Mouse (Mus musculus) bone marrow, adult 2 months (tissue): ENCODE measurements around the gene Pnpla6.

Experiments used
- CTCF ChIP-seq: fragments of 200-500 bp; IDR thresholded peaks from 2 replicates; pipeline ENCODE4 v1.5.1; 2011; ENCODE audit warnings: low read length, control low read depth; ENCODE audit not compliant: control insufficient read depth, insufficient read depth
- POLR2A ChIP-seq: fragments of 200-500 bp; IDR thresholded peaks from 2 replicates; pipeline ENCODE4 v1.6.1; 2011; ENCODE audit warnings: low read depth, mild to moderate bottlenecking, control low read depth, low read length, borderline replicate concordance; ENCODE audit not compliant: control insufficient read depth

- TF ChIP-seq POLR2A: no peak
- TF ChIP-seq CTCF: no peak
Measured at GRCm38 (mm10) chr8:3517117-3517495, 1.9 kb downstream of the Pnpla6 start.
